Mouse (Mus musculus) heart, postnatal 14 days (tissue): ENCODE measurements around the gene Prss29. TPM values are rescaled to one million over a fixed set of nuclear protein-coding genes. Genes with fewer than 3 reads are reported as not detected.

ENCODE experiments used
- DNase-seq, 2 experiments: peaks; one replicate each; pipeline ENCODE4 v3.0.0; 2021 to 2022
- intact Hi-C: fragments of 180-260 bp; cut with DNase I; formaldehyde crosslinking; loops from one replicate; pipeline ENCODE4 v1.15.1; 2025
- total RNA-seq, 2 experiments: library from RNA; stranded (reverse); gene quantifications; 2 replicates each; pipeline ENCODE4 v1.2.3; 2021

Gene Prss29
- total RNA-seq, 2 experiments from 2014 or later: not detected

- no peak for DNase-seq
- intact Hi-C loops: no loop called here
Observed at GRCm38 (mm10) chr17:25338218-25338617, 19.8 kb downstream of the Prss29 start.

GRCm38 (mm10) chr17:25340003-25340402 is 21.5 kb downstream of the Prss29 start:
- DNase-seq: no peak
- intact Hi-C loops: no loop called here

- no peak for DNase-seq
- intact Hi-C loops: no loop called here
Observed at GRCm38 (mm10) chr17:25341490-25341889, 23.0 kb downstream of the Prss29 start.

GRCm38 (mm10) chr17:25345462-25345861 is 27.0 kb downstream of the Prss29 start, which contains the start of gene Tpsab1:
TSS of gene Tpsab1 (minus strand) at chr17:25345562.
- intact Hi-C loops: no loop called here
- DNase-seq: no peak

GRCm38 (mm10) chr17:25361291-25361690 is 42.8 kb downstream of the Prss29 start:
- DNase-seq: no peak
- intact Hi-C loops: no loop called here

GRCm38 (mm10) chr17:25363726-25364125 is 45.3 kb downstream of the Prss29 start:
- DNase-seq: peak; percentile 44 to 60
- intact Hi-C loops: loop anchor here (1.0 kb wide), 1 partner anchor 29 kb away; no protein-coding TSS in a partner anchor

GRCm38 (mm10) chr17:25366005-25366404 is 47.6 kb downstream of the Prss29 start, which contains the start of gene Tpsb2:
TSS of gene Tpsb2 (plus strand) at chr17:25366305.
- no peak for DNase-seq
- intact Hi-C loops: no loop called here

- DNase-seq: no peak
- intact Hi-C loops: no loop called here
Observed at GRCm38 (mm10) chr17:25368973-25369372, 50.5 kb downstream of the Prss29 start, which contains the start of gene Tpsg1. TSS of gene Tpsg1 (plus strand) at chr17:25369273.

Other genes starting within 250 kb of the Prss29 start
- 10 to 100 TPM; 35.5 to 39.1 TPM for gene Tmem204, start 235.1 kb upstream of the Prss29 start, total RNA-seq
- 10 to 100 TPM; 11.2 to 13.3 TPM for gene Telo2, start 202.7 kb upstream of the Prss29 start, total RNA-seq
- 1 to 10 TPM; 4.6 to 7.2 TPM for gene Ptx4, start 197.9 kb upstream of the Prss29 start, total RNA-seq
- gene Clcn7, start 185.3 kb upstream of the Prss29 start, total RNA-seq: 10 to 100 TPM; 27.5 to 28.9 TPM
- not detected for gene Ccdc154, start 156.2 kb upstream of the Prss29 start, total RNA-seq
- gene Gm38655, start 143.2 kb upstream of the Prss29 start, total RNA-seq: not detected
- 10 to 100 TPM; 19.2 to 22.0 TPM for gene BC003965, start 134.1 kb upstream of the Prss29 start, total RNA-seq
- gene Unkl, start 130.3 kb upstream of the Prss29 start, total RNA-seq: 10 to 100 TPM; 10.8 to 10.9 TPM
- gene Gnptg, start 78.5 kb upstream of the Prss29 start, total RNA-seq: 10 to 100 TPM; 13.1 to 14.3 TPM
- gene Tsr3, start 78.5 kb upstream of the Prss29 start, total RNA-seq: 10 to 100 TPM in 1 of 2 experiments, 1 to 10 TPM in 1; 9.3 to 10.2 TPM
- under 1 TPM; 0.17 to 0.63 TPM for gene Baiap3, start 62.3 kb upstream of the Prss29 start, total RNA-seq
- 100 to 1,000 TPM; 119 to 121 TPM for gene Ube2i, start 44.0 kb upstream of the Prss29 start, total RNA-seq
- under 1 TPM; 0.53 to 0.54 TPM for gene Prss34, start 20.3 kb upstream of the Prss29 start, total RNA-seq
- not detected for gene Prss28, start 10.0 kb upstream of the Prss29 start, total RNA-seq
- gene Tpsab1, start 26.9 kb downstream of the Prss29 start, total RNA-seq: 1 to 10 TPM; 2.3 to 2.6 TPM
- 1 to 10 TPM; 5.2 to 5.7 TPM for gene Tpsb2, start 47.7 kb downstream of the Prss29 start, total RNA-seq
- gene Tpsg1, start 50.6 kb downstream of the Prss29 start, total RNA-seq: not detected
- 1 to 10 TPM; 4.9 to 8.1 TPM for gene Cacna1h, start 115.1 kb downstream of the Prss29 start, total RNA-seq
- under 1 TPM in 1 of 2 experiments, not detected in 1; 0.50 TPM for gene Tekt4, start 136.0 kb downstream of the Prss29 start, total RNA-seq
- gene Sstr5, start 178.6 kb downstream of the Prss29 start, total RNA-seq: not detected